In the genomic region with DNA sequence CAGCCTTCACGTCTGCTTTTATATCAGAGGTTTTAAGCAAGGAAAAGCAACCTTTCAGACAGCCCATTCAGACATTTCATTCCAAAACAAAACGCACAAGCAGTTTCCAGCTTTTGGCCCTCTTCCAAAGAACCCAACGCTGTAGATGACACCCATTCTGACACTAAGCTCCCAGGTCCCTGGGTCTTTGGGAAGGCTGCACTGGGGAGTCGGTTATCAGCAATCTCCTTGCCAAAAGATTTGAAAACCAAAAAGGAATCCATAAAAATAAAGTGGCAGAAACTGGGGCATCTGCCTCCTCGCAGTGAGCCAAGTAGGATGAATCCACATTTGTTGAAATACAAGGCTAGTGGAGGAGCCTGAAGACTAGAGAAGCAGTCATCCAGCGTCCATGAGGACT, we compare ENCODE assay signal across 12 mouse cellular contexts. TPM values are rescaled to one million over a fixed set of nuclear protein-coding genes. Genes with fewer than 3 reads are reported as not detected.
DNase-seq lines count a peak whose midpoint lies in the region; ATAC-seq lines count a peak whose summit lies in the region.
"Had no signal": no experiment of that assay in that cellular context is flagged by ENCODE, and none has a peak within 500 bp of the region (broad histone marks: within the 10 kb centered on the region; RNA-seq: fewer than 3 reads in every experiment).

No protein-coding gene starts in this region.

- H3K4me1 ChIP-seq in intestine, embryonic 14.5 days (replicated peaks; ENCODE audit: control insufficient read depth, insufficient read depth, low read length): peaks cover 9% of the 10 kb centered on the region; the same call in 1 of the 2 replicates
- H3K4me1 ChIP-seq in intestine, embryonic 15.5 days (replicated peaks): peaks cover 13% of the 10 kb centered on the region; the same call in 1 of the 2 replicates
- H3K4me1 ChIP-seq: stomach, embryonic 15.5 days had no signal

- H3K4me2 ChIP-seq in intestine, embryonic 14.5 days (ENCODE audit: low read length): no peak overlapping the region
- H3K4me2 ChIP-seq in intestine, embryonic 15.5 days (replicated peaks): no peak overlapping the region
- H3K4me2 ChIP-seq: stomach, embryonic 15.5 days had no signal

- no peaks in the 10 kb centered on the region for H3K9me3 ChIP-seq in intestine, embryonic 14.5 days (ENCODE audit: control insufficient read depth, low read length)
- H3K9me3 ChIP-seq in intestine, embryonic 15.5 days: no peaks in the 10 kb centered on the region
- H3K9me3 ChIP-seq: megakaryocyte, embryonic 14.5 days; stomach, embryonic 15.5 days had no signal

- DNase-seq in cerebellum, adult 18-20 months: peak; percentile 30 to 43
- DNase-seq in cerebellum, adult 11-12 months: no peak
- DNase-seq in intestine, embryonic 14.5 days (ENCODE audit: low spot score): peak; percentile 58
- DNase-seq in right cerebral cortex, adult 18-20 months: peak; percentile 52
- DNase-seq in right cerebral cortex, postnatal 14 days: no peak
- peak; percentile 45 for DNase-seq in telencephalon, adult 2 months (ENCODE audit: low read depth, low spot score)
- DNase-seq in ovary, postnatal 10 days (ENCODE audit: low spot score): no peak
- DNase-seq: B cell, adult 2 months; gastrocnemius, postnatal 10 days had no signal

- H3K27me3 ChIP-seq in intestine, embryonic 14.5 days (replicated peaks; ENCODE audit: control insufficient read depth, insufficient read depth, low read length): no peaks in the 10 kb centered on the region
- no peaks in the 10 kb centered on the region for H3K27me3 ChIP-seq in intestine, embryonic 15.5 days (replicated peaks)
- H3K27me3 ChIP-seq: megakaryocyte, embryonic 14.5 days; stomach, embryonic 15.5 days had no signal

- no peak for ATAC-seq in intestine, embryonic 14.5 days (replicated peaks; ENCODE audit: low FRiP score, low TSS enrichment, low read depth)
- ATAC-seq in intestine, embryonic 15.5 days: no peak

- H3K27ac ChIP-seq in intestine, embryonic 14.5 days (ENCODE audit: low read depth): peak overlapping the region; percentile 22; the same call in 1 of the 2 replicates
- H3K27ac ChIP-seq in intestine, embryonic 15.5 days: no peak overlapping the region
- H3K27ac ChIP-seq: stomach, embryonic 15.5 days had no signal

- no peak overlapping the region for H3K4me3 ChIP-seq in intestine, embryonic 14.5 days (ENCODE audit: low read depth, low read length)
- H3K4me3 ChIP-seq in intestine, embryonic 15.5 days (replicated peaks): no peak overlapping the region
- H3K4me3 ChIP-seq: megakaryocyte, embryonic 14.5 days; stomach, embryonic 15.5 days had no signal

- H3K36me3 ChIP-seq in intestine, embryonic 14.5 days (ENCODE audit: control insufficient read depth, insufficient read depth, low read length): no peaks in the 10 kb centered on the region
- no peaks in the 10 kb centered on the region for H3K36me3 ChIP-seq in intestine, embryonic 15.5 days
- H3K36me3 ChIP-seq: stomach, embryonic 15.5 days had no signal

- no peak overlapping the region for H3K9ac ChIP-seq in intestine, embryonic 14.5 days (ENCODE audit: low read length)
- H3K9ac ChIP-seq in intestine, embryonic 15.5 days: no peak overlapping the region
- H3K9ac ChIP-seq: stomach, embryonic 15.5 days had no signal

- 54% methylated on average over 6 of the region's 6 CpGs for WGBS in intestine, embryonic 14.5 days
- 55% methylated on average over 6 of the region's 6 CpGs for WGBS in intestine, embryonic 15.5 days

RNA-seq across cellular contexts. Expression of a gene that starts 41.5 kb away (rescaled TPM):
- polyA plus RNA-seq in intestine, embryonic 14.5 days (2014; fragmentation: Nextera tagmentation; extraction: Ambion mirVana): 10.1 and 10.4 TPM in 2 replicates
- polyA plus RNA-seq in intestine, embryonic 15.5 days (2015; fragmentation: Nextera tagmentation; extraction: Ambion mirVana): 7.4 TPM in 2 replicates

Comparison
In these comparisons a context has a peak if more than half of its experiments do, and no peak if none do; other contexts are left out.
1. DNase-seq: peak in cerebellum, adult 18-20 months (2 of 2), intestine, embryonic 14.5 days (single experiment), right cerebral cortex, adult 18-20 months (single experiment) and telencephalon, adult 2 months (single experiment); none in cerebellum, adult 11-12 months (single experiment), right cerebral cortex, postnatal 14 days (single experiment) and ovary, postnatal 10 days (single experiment).